Mouse (Mus musculus) kidney, postnatal 10 days (tissue): ENCODE data around the gene Mdh2.
A peak's percentile ranks its signal among the peaks of the same experiment; 100 is the strongest.

Source experiments
- DNase-seq: peaks from one replicate; pipeline ENCODE4 v3.0.0; 2021; ENCODE audit warnings: mixed read lengths

Mdh2 gene

DNA sequence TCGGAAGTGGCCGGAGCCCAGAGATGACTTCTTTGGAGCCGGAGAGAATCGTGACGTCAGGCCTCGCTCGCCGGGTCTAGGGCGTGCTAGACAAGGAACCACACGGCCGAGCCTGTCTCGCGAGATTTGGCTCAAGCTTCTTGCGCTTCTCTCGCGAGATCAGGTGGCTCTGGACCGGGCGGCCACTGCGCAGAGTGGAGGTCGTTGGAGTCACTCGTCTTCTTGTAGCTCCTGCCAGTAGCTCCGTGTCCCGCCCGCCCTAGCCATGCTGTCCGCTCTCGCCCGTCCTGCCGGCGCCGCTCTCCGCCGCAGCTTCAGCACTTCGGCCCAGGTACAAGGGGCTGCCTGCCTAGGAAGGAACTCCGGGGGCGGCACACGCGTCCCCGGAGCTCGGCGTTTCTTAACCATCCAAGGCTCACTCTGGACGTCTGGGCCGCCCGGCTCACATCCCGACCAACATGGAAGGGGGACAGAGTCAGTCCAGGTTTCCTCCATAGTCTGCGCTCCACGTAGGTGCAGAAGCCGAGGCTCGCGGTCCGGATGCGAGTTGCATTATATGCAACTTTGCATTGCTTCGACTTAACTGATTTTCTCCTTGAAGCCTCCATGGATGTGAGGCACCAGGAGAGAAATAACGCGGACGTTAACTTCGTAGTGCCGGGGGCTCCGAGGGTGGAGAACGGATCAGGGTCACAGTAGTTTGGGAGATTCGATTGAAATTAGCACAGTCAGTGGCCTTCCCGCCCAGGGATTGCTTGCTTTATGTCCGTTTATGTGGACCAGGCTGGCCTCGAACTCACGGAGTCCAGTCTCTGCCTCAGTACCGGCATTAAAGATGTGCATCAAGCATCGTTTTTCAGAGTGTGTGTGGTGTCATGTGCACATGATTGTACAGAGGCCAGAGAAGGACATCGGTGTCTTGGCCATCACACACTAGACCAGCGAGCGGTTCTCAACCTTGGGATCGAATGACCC lies at the start of gene Mdh2:
Gene Mdh2, plus strand, starts transcription at position 10 of the 975 bp plus-strand sequence.
- DNase-seq: peak; percentile 100

DNA sequence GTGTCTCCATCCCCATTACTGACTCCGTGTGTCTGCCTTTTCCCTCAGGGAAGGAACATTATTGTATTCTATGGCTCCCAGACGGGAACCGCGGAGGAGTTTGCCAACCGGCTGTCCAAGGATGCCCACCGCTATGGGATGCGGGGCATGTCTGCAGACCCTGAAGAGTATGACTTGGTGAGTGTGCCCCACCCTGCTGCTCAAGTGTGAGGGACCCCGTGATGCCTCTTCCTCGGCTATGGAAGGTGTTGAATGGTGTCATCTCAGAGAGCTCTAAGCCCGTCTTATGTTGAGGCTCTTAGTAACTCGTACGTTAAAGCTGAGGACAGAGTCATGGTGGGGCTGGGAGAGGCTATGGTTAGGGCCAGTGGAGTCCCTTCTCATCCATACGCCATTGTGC lies 48.9 kb upstream of the Mdh2 start:
- DNase-seq: no peak

DNA sequence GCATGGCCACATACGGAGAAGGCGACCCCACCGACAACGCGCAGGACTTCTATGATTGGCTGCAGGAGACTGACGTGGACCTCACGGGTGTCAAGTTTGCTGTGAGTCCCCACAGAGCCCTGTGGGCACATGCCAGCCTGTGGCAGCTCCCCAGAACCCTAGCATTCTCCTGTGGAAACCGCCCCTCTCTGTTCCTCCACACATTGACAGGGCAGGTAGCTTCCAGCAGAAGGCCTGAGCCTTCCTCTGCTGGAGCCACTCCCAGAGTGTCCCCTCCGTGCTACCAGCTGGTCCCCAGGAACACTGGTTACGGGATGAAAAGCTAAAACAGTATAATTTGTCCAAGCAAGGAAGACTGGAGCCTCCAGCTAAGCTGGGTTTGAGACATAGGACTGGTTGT lies 48.0 kb upstream of the Mdh2 start:
- DNase-seq: no peak

DNA sequence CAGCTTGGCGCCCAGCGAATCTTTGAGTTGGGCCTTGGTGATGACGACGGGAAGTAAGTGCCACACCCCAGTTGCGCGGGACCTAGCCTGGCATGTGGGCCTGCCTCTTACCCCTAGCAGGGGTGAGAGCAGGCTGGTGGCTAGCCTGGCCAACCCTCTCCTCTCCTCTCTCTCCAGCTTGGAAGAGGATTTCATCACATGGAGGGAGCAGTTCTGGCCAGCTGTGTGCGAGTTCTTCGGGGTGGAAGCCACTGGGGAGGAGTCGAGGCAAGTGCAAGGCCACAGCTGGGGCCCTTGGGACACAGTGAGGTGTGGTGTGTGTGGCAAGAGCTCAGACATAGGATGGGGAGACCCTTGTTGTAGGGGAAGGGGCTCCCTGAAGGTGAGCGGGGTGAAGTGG lies 47.4 kb upstream of the Mdh2 start:
- no peak for DNase-seq

DNA sequence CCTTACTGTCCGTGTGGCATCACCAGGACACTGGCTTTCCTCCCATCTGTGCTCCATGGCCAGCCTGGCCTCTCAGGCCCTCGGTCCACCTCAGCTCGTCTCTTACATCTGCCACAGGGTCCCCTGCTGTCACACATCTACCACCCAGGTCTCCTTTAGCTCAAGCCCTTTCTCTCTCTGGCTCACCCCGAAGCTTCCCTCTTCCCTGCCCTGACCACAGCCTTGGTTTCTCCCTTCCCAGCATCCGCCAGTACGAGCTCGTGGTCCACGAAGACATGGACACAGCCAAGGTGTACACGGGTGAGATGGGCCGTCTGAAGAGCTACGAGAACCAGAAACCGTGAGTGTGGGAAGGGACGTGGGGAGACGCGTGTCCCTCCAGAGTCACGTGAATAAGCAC lies 47.0 kb upstream of the Mdh2 start:
- no peak for DNase-seq

DNA sequence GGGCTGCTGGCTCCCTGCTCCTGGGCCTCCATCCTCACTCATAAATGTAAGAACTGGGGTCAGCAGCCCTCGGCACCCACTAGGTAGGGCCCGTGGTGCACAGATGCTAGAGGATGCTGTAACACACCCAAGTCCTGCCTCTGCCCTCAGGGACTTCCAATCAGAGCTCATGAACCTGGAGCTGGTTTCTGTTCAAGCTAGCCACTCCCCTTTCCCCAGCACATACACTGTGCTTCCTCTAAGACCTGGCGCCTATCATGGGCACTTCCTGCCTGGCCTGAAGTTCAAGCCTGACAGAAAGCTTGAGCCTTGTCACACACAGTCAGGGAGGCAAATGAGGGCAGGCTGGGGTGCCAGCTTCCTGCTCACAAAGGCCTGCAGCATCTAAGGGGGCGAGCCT lies 45.2 kb upstream of the Mdh2 start:
- no peak for DNase-seq

DNA sequence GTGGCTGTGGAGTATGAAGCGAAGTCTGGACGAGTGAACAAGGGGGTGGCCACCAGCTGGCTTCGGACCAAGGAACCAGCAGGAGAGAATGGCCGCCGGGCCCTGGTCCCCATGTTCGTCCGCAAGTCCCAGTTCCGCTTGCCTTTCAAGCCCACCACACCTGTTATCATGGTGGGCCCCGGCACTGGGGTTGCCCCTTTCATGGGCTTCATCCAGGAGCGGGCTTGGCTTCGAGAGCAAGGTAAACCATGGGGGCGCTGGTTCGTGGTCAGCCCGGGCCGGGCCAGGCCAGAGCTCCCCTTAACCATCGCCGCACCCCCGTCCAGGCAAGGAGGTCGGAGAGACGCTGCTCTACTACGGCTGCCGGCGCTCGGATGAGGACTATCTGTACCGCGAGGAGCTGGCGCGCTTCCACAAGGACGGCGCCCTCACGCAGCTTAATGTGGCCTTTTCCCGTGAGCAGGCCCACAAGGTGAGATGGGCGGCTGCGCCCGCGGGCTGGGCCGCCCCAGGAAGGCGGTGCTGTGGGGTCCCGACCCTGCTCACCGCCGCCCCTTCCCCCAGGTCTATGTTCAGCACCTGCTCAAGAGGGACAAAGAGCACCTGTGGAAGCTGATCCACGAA lies 44.1 kb upstream of the Mdh2 start:
- DNase-seq: peak; percentile 26

DNA sequence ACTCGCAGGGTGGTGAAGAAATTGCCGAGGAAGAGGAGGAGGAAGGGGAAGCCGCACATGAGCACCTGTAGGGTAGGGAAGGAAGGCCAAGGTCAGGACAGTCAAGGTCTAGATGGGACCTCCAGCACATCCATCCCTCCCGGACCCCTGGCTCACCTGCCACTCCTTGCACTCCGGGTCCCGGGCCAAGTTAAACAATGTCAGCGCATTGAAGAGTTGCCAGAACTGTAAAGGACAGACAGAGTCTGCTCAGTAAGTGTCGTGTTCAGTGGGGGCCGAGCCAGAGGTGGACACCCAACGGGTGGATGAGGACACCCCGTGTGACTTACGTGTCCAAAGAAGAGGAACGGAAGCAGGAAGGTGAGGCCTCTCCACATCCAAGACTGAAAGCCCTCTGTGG lies 42.5 kb upstream of the Mdh2 start:
- peak; percentile 20 for DNase-seq

DNA sequence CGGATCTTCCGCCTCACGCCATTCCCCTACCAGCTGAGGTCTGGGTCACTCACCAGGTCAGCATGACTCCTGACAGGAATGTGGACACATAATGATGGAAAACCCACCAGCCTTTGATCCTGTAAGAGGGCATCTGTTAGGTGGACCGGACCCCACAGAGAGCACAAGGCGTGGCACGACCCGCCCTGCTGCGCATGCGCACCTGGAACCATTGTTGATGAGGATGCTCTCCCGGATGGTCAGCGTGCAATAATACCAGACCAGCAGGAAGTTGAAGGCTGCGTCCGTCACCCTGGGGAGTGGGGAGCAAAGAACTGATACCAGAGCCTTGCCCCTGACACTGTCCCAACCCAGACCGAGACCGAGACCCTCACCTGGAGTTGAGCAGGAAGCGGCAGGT lies 41.7 kb upstream of the Mdh2 start:
- no peak for DNase-seq

DNA sequence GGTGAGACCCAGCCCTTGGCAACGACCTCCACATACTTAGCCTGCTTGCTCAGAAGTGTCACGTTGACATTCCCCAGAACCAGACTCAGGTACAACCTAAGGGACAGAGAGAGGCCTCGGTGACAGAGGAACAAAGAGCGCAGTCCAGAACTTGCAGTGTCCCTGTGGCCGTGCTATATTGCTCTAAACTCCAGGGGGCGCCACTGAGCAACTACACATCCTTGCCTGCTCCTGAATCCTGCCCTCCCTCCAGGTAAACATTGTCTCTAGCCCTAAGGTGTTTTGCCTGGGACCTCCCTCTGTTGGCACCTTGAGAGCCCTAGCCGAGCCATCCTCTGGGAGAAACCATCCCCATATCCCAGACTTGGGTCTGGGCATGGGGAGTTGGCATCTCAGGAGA lies 41.1 kb upstream of the Mdh2 start:
- peak; percentile 24 for DNase-seq

DNA sequence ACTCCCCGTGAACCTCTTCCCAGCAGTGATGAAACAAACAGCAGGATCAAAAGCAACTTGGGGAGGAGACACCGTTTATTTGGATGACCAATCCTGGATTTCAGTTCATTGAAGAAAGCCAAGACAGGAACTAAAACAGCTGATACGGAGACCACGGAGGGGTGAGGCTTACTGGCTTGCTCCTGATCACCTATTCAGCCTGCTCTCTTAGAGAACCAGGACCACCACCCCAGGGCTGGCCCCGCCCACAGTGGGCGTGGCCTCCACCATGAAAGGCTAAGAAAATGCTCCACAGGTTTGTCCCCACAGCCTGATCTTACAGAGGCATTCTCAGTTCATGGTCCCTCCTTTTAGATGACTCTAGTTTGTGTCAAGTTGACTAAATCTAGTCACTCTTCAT lies 40.0 kb upstream of the Mdh2 start:
- DNase-seq: no peak

DNA sequence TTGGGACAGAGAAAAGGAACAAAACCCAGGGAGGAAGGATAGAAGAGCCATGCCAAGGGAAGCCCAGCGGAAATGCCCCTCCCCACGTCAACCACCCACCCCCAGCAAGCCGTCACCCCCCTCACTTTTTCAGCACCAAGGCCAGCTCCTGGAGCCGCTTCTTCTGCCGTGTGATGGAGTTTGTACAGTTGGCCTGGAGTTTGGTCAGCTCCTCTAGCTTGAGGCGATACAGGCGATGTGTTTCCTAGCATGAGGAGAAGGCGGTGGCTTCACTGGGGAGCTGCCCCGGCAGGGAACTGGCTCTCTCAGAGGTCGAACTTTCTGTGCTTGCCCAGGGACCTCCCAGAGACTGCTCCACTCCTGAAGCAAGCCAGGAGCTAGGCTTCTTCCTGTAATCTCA lies 36.1 kb upstream of the Mdh2 start:
- DNase-seq: peak; percentile 67

DNA sequence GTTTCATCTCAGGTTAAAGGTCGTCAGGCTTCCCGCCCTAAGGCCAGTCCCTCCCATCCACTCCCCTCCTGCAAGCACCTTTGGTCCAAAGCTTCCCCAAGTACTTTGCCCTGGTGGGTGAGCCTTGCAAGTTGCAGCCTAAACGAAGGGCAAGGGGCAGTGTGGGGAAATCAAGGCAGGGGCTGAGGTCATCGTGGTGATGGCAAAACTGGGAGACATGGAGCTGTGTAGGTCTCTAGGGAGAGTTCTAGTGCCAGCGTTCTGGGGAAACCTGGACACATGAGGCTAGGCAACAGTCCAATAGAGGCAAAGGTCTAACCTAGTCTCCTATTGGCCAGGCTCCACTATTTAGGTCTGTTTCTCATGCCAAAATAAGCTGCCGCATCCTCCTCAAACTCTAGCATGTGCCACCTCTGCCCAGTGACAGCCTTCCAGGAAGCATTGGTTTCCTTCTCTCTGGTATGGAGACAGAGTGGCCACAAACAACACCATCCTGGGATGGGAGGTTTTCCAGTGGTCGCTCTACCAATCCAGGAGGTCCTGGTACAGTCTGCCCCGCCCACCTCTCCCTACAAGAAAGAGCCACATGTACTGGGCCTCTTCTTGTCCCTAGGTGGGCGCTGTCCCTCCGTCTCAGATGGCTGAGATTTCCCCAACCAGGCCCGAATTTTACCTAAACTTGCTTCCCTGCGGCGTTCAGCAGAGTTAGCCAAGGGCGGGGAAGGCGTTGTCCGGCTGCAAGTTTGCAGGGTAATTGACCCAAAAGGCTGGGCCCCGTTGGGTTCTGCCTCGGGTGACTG lies 35.1 kb upstream of the Mdh2 start:
- peak; percentile 71 for DNase-seq

DNA sequence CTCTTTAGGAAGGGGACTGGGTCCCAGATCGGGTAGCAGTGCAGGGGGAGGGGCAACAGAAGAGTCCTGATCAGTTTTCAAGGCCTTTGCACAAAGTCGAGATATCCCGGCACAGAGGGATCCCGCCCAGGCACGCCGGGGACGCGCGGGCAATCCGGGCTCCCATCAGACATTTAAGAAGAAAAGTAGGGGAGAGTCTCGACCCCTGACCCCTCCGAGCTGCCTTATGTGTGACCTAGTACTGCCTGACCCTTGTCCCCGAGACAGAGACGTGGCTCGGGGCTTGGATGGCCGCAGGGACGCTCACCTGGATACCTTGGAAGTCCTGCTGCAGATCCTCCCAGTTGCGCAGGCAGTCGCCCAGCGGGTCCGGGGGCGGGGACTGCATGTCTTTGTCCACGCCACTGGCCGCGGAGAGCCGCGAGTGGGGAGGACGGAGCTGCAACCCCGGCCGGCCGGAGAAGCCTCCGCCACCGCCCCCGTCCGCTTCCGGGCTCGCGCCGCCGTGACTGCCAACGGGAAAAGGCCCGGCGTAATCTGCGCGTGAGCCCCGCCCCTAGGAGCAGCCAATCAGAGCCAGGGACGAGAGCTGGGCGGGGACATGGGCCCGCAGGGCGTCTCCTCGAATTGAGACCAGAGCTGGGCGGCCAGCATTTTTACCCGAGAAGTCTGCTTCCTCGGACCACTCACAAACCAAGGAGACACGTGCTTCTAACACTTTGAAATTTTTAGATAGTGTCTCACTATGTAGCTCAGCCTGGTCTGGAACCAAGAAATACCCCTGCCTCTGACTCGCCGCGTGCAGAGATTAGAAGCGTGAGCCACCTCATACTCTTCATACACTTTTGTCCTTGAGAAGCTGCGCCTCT lies 34.3 kb upstream of the Mdh2 start, which contains the start of gene Tmem120a:
Gene Tmem120a, minus strand, starts transcription at position 708 of the 869 bp plus-strand sequence.
- DNase-seq: peak; percentile 98

DNA sequence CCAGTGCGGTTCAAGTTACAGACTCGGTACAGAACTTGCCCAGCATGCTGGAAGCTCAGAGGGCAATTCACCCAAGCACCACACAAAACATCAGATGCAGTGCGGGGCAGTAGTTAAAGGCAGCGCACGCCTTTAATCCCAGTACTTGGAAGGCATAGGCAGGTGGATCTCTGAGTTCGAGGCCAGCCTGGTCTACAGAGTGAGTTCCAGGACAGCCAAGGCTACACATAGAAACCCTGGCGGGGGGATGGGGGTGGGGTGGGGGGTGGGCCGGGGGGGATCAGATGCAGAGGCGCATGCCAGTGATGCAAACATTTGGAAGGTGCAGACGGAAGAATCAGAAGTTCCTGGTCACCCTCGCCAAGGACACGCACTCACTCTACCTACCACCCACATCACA lies 33.5 kb upstream of the Mdh2 start:
- no peak for DNase-seq

DNA sequence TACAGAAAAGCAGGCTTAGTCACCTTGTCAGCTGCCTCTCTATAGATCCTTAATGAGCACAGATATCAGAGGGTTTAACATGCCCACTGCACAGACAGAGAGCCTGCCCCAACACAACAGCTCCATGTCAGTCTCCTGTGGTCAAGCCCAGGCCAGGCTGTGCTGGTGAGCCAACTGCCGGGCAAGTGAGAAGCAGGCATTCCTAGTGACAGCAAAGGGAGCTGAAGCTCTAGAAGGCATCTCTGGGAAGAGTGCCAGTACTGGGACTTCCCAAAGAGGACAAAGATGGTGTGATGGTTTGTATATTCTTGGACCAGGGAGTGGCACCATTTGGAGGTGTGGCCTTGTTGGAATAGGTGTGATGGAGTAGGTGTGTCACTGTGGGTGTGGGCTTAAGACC lies 27.2 kb upstream of the Mdh2 start:
- no peak for DNase-seq

DNA sequence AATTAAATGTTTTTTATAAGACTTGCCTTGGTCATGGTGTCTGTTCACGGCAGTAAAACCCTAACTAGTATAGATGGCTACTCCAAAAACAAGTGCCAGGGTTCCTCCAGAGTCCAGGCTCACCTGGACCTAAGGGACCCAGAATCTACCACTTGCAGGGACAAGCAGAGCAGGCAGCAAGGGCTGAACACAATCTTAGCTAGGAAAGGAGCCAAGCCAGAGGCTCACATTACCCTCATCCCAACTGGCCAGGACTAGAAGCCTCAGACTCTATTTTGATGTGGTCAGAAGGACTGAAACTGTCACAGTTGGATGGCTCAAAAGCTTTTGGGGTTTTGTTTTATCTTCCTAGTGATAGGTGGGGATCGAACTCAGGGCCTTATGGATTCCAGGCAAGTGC lies 26.7 kb upstream of the Mdh2 start:
- DNase-seq: no peak

DNA sequence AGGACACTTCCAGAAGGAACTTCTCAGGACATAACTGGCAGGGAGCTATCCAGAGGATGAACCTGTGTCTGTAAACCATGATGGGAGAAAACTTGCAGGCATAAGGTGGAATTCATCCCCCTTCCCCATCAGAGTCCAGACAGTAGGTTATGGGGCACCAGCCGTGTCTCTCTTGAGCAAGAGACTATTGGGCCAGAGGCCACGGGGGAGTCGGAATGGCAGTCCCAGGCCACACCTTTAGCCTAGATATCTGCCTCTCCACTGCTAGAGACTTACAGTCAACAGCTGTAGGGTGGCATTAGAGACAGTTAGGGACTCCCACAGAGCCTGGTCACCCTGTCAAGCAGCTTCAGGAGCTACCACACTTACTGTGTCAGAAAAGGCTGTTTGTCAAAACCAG lies 16.4 kb upstream of the Mdh2 start:
- no peak for DNase-seq

DNA sequence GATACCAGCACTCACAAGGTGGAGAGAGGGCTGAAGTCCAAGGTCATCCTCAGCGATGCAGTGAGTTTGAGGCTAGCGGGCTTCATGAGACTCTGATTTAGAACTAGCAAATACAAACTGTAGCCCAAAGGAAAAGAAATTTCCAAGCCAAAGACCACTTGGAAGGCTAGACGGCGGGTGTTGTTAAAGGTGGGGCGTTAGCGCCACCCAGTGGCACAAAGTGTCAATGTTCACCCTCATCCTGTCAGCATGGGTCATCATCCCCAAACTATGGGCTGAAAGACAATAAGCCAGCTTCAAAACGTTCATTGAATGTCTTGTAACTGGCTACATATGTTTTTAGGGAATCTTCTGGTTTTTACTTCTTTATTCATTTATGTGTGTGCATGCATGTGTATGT lies 14.8 kb upstream of the Mdh2 start:
- peak; percentile 86 for DNase-seq

DNA sequence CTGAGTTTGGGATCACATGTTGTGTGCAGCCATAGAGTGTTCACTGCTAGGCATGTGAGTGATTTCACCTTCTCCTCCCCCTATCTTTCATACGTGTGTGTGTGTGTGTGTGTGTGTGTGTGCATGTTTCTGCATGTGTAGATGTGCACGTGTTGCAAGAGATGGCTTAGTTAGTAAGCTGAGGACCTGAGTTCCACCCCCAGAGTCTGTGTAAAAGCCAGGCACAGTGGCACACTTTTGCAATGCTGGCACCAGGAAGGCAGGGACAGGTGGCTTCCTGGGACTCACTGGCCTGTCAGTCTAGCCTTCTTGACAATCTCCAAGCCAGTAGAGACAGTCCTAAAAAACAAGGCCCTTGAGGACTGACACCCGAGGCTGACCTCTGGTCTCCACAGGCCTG lies 13.3 kb upstream of the Mdh2 start:
- no peak for DNase-seq

DNA sequence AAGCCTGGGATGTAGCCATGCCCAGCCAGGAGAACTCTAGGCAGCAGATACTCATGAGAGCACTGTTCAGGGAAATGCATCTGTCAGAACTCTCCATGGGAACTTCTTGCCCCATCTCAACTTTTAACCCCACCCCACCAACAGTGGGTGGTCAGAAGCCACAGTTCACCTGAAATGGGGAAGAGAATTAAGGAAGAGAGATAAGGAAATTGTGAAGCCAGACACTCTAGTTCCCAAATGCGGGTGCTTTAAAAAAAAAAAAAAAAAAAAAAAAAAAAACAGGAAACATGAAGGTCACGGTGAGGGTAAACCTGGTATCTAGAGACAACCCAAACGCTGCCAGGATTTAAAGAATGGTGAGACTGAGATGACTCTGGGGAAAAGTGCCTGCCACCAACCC lies 5.8 kb upstream of the Mdh2 start:
- no peak for DNase-seq

DNA sequence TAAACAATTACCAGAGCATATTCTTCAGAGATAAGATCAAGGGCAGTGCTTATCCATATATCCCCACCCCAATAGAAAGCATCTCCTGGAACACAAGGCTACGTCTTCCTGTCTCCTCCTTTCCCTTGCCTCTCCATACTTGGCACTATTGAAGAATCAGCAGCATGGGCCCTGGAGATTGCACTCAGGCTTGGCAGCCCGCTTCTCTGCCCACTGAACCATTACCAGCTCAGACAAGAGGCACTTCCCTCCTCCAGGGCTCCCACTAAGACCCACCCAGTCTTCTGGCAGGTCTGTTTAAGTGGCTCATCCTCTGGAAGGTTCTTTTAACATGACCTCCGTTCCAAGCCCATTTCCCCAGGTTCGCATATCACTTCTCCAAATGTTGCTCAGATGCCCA lies 1.7 kb upstream of the Mdh2 start:
- DNase-seq: peak; percentile 39
